Mouse (Mus musculus) ES-CJ7 (cell line): Measurements from ENCODE around the gene Cpeb4.

ENCODE experiments used
- DNase-seq: peaks from one replicate; pipeline ENCODE4 v3.0.0; 2011; ENCODE audit warnings: low read depth, low spot score

The Cpeb4 gene

GRCm38 (mm10) chr11:31846771-31847468, 25.1 kb upstream of the Cpeb4 start:
- no peak for DNase-seq

DNA sequence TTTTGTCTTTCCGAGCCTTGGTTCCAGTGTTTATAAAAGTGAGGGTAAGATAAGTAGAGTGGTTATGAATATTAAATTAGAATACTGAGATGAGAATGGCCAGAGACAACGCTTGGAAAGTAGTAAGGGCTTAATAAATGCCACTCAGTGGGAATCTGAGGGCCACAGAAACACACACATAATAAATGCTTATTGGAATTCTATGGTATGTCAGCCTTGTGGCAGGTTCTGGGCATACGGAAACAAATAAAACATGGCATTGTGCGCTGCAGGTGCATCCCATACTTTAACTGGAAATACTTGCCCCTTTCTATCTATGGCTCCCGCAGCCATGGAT, 24.6 kb upstream of the Cpeb4 start:
- DNase-seq: no peak

DNA sequence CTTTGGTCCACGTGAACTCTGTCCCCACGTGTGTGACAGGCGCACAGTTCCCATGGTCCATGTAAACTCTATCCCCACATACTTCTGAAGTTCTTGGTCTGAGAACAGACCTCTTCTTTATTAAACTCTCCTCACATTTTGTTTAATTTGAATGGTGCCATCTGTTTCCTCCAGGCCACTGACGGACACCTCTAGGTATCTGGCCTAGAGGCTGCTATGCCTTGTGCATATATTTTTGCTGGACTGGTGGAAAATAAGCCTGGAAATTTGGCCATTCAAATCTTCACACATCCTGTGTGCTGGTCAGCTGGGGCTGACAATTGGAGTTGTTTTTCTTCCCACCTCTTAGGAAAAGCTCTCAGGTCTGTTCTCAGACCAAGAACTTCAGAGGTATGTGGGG, 23.3 kb upstream of the Cpeb4 start:
- DNase-seq: no peak

DNA sequence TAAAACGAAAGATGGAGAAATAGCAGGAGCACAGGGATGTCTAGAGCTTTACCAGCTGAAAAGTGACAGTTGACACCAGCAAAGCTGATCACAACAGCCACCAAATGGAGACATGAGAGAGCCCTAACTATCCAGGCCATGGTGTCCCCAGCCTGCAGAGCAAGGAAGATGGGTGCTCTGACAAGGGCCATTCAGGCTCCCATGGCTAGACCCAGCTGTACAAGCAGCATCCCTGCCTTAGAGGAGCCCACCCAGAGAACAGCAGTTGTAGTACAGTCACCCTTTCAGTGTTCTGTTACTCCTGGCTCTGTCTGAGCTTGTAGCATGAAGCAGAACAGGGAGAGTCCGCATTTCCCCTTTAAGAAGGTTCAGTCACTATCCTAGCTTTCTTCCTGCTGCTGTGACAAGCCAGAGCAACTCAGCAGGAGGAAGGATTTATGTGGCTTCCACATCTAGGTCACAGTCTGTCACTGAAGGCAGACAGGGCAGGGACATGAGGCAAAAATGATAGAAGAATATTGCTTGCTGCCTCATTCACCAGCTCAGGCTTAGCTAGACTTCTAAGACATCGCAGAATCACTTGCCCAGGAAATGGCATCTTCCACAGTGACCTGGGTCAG, 21.7 kb upstream of the Cpeb4 start:
- no peak for DNase-seq

GRCm38 (mm10) chr11:31850995-31851394, 21.0 kb upstream of the Cpeb4 start:
- DNase-seq: no peak

GRCm38 (mm10) chr11:31851702-31852560, 20.1 kb upstream of the Cpeb4 start:
- DNase-seq: no peak

- DNase-seq: no peak
These were observed 17.1 kb upstream of the Cpeb4 start for GRCm38 (mm10) chr11:31854955-31855354.

GRCm38 (mm10) chr11:31857479-31857878, 14.5 kb upstream of the Cpeb4 start:
- no peak for DNase-seq

- no peak for DNase-seq
These were observed 10.7 kb upstream of the Cpeb4 start for GRCm38 (mm10) chr11:31861149-31861890.

DNA sequence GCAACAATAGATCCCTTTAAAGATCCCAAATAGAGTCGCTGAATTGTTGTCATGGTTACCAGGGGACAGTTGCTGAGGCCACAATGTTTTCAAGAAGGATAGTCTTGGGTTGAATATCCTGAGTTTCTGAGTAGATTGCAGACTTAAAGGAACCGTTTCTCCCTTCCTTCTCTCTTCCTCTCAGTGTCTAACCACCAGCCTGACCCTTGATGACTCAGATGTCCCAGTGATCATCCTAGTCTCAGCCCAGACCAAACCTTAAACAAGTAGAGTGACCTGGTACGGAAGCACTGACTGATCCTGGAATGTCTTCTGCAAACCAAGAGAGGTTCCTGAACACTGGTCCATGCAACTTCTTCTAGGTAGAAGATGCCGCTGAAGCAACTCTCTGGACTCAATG, 4.0 kb upstream of the Cpeb4 start:
- no peak for DNase-seq

DNA sequence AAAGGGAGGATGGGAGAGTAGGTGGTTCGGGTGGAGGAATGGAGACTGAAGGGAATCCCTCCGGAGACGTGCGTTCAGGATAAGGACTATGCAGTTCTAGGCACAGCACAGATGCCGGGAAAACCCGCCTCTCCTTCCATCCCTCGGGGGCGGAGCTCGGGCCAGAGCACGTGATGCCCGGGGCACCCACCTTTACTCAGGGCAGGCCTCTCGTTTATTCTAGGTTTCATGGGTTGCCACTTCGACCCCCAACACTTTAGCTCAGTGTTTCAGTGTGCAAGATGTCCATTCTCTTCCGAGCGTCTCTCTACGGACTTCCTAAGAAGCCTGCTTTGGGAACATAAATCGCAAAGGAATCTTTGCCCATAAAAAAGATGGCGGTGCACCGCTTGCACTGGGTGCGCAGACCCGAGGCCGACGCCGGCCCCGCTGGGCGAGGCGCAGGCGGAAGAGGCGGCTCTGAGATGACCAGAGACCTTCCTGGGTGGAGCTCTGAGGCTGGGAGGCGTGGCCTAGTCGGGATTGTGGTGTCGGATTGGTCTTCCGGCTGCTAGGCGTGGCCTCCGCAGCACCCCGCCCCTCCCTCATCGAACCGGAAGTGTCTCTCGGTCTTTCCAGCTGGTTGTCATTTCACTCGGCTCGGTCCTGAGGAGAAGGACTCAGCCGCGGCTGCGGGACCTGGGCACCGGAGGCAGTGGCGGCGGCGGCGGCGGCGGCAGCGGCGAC, 1.6 kb upstream of the Cpeb4 start:
- peak; percentile 98 for DNase-seq

GRCm38 (mm10) chr11:31871135-31871541, 873 bp upstream of the Cpeb4 start:
- DNase-seq: peak; percentile 24

- DNase-seq: no peak
These were observed 693 bp downstream of the Cpeb4 start for GRCm38 (mm10) chr11:31872546-31873261.

DNA sequence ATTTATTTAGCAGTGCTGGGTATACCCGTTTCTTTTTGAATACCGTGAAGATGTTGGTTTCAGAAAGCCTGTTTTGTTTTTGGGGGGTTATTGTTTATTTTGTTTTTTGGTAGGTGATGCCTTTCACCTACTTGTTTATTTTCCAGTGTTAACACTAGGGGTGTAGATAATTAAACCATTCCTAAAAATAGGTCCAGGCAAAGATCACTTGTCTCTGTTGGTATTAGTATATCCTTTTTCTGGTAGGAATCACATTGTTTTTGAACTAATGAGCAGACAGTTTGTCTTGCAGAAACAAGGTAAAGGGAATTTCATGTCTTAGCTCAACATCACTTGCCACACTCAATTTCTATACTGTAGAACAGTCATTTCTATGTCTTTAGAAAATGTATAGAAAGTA, 2.1 kb downstream of the Cpeb4 start:
- no peak for DNase-seq

- no peak for DNase-seq
These were observed 11.7 kb downstream of the Cpeb4 start for GRCm38 (mm10) chr11:31883671-31884070.

- no peak for DNase-seq
These were observed 13.8 kb downstream of the Cpeb4 start for GRCm38 (mm10) chr11:31885765-31886164.

- DNase-seq: no peak
These were observed 16.2 kb downstream of the Cpeb4 start for GRCm38 (mm10) chr11:31888229-31888628.

DNA sequence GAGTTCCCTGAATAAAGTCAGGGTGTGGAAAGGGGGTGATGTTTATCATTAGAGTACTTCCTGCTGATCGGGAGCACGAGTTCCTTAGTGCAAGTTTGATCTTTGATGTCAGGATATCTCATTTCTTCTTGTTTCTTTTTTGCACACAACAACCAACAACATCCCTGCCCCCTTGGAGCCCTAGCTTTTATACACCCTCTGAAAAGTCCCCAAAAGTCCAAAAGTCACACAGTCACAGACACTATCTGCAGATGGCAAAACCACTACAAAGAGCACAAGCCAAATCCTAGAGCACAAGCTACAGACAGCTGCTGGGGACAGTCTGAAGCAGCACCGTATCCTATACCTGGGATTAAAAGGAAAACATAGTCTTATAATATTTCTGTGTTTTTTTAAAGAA, 20.1 kb downstream of the Cpeb4 start:
- no peak for DNase-seq

- DNase-seq: no peak
These were observed 21.6 kb downstream of the Cpeb4 start for GRCm38 (mm10) chr11:31893639-31894038.

- no peak for DNase-seq
These were observed 24.2 kb downstream of the Cpeb4 start for GRCm38 (mm10) chr11:31896065-31896792.
